Mouse (Mus musculus): ENCODE measurements at regions not wholly inside any gene's neighbourhood (a gene's known extent, or its start where the extent isn't known, plus 50 kb on each side); places are given as distances from the start of the nearest gene placed in this dataset.
A peak's percentile ranks its signal among the peaks of the same experiment; 100 is the strongest.

GRCm38 (mm10) chr9:34143131-34143795 is 342.4 kb upstream of the Kirrel3 start:
- DNase-seq (ENCODE audit: low spot score in 2 of 2), result no peak
- intact Hi-C loops (cut with DNase I), result no loop called here

- no peak for DNase-seq (ENCODE audit: low spot score in 2 of 2)
- intact Hi-C loops (cut with DNase I), result no loop called here
These were observed 330.3 kb upstream of the Kirrel3 start for GRCm38 (mm10) chr9:34155240-34156019.

GRCm38 (mm10) chr9:34156581-34156980 is 329.1 kb upstream of the Kirrel3 start:
- peak; percentile 56 to 60 for DNase-seq (ENCODE audit: low spot score in 2 of 2)
- intact Hi-C loops (cut with DNase I), result no loop called here

GRCm38 (mm10) chr9:34161119-34161518 is 324.6 kb upstream of the Kirrel3 start:
- intact Hi-C loops (cut with DNase I), result no loop called here
- no peak for DNase-seq (ENCODE audit: low spot score in 2 of 2)

GRCm38 (mm10) chr9:34186314-34186713 is 299.4 kb upstream of the Kirrel3 start:
- intact Hi-C loops (cut with DNase I), result no loop called here
- peak; percentile 10 to 22 for DNase-seq (ENCODE audit: low spot score in 2 of 2)

GRCm38 (mm10) chr9:34192542-34192941 is 293.2 kb upstream of the Kirrel3 start:
- DNase-seq (ENCODE audit: low spot score in 2 of 2), result no peak
- intact Hi-C loops (cut with DNase I), result no loop called here

GRCm38 (mm10) chr9:34202122-34202941 is 283.4 kb upstream of the Kirrel3 start:
- intact Hi-C loops (cut with DNase I), result no loop called here
- no peak for DNase-seq (ENCODE audit: low spot score in 2 of 2)

- intact Hi-C loops (cut with DNase I), result no loop called here
- no peak for DNase-seq (ENCODE audit: low spot score in 2 of 2)
These were observed 282.6 kb upstream of the Kirrel3 start for GRCm38 (mm10) chr9:34202942-34203551.

GRCm38 (mm10) chr9:34203624-34204365 is 281.9 kb upstream of the Kirrel3 start:
- no peak for DNase-seq (ENCODE audit: low spot score in 2 of 2)
- intact Hi-C loops (cut with DNase I), result no loop called here

- no peak for DNase-seq (ENCODE audit: low spot score in 2 of 2)
- intact Hi-C loops (cut with DNase I), result no loop called here
These were observed 281.2 kb upstream of the Kirrel3 start for GRCm38 (mm10) chr9:34204479-34204878.

- intact Hi-C loops (cut with DNase I), result no loop called here
- DNase-seq (ENCODE audit: low spot score in 2 of 2), result no peak
These were observed 254.1 kb upstream of the Kirrel3 start for GRCm38 (mm10) chr9:34231561-34231960.

- intact Hi-C loops (cut with DNase I), result no loop called here
- DNase-seq (ENCODE audit: low spot score in 2 of 2), result no peak
These were observed 251.0 kb upstream of the Kirrel3 start for GRCm38 (mm10) chr9:34234734-34235133.

- intact Hi-C loops (cut with DNase I), result no loop called here
- no peak for DNase-seq (ENCODE audit: low spot score in 2 of 2)
These were observed 246.2 kb upstream of the Kirrel3 start for GRCm38 (mm10) chr9:34239531-34239930.

- no peak for DNase-seq (ENCODE audit: low spot score in 2 of 2)
- intact Hi-C loops (cut with DNase I), result no loop called here
These were observed 242.0 kb upstream of the Kirrel3 start for GRCm38 (mm10) chr9:34243674-34244073.

GRCm38 (mm10) chr9:34244576-34244975 is 241.1 kb upstream of the Kirrel3 start:
- intact Hi-C loops (cut with DNase I), result no loop called here
- peak; percentile 3 to 5 for DNase-seq (ENCODE audit: low spot score in 2 of 2)

- intact Hi-C loops (cut with DNase I), result no loop called here
These were observed 232.9 kb upstream of the Kirrel3 start for GRCm38 (mm10) chr9:34252796-34253195.

GRCm38 (mm10) chr9:34258492-34258891 is 227.2 kb upstream of the Kirrel3 start:
- DNase-seq (ENCODE audit: low spot score in 2 of 2), result no peak
- intact Hi-C loops (cut with DNase I), result no loop called here

More at GRCm38 (mm10) chr9:34252796-34253195, 232.9 kb upstream of the Kirrel3 start:
- no peak for DNase-seq (ENCODE audit: low spot score in 2 of 2)

GRCm38 (mm10) chr9:34278068-34278467 is 207.6 kb upstream of the Kirrel3 start:
- intact Hi-C loops (cut with DNase I), result no loop called here
- DNase-seq (ENCODE audit: low spot score in 2 of 2), result no peak

GRCm38 (mm10) chr9:34279386-34279785 is 206.3 kb upstream of the Kirrel3 start:
- DNase-seq (ENCODE audit: low spot score in 2 of 2), result no peak
- intact Hi-C loops (cut with DNase I), result no loop called here
